Mouse (Mus musculus) ES-Bruce4 (cell line): Measurements from ENCODE around the gene Ninj2. TPM values are rescaled to one million over a fixed set of nuclear protein-coding genes. Genes with fewer than 3 reads are reported as not detected.
"Not testable (repeated sequence)": the region's sequence is repeated elsewhere in the genome, so short reads cannot be mapped to it uniquely, and the experiment has no call there.

Experiments used
- H3K27ac ChIP-seq: 2 replicates; pipeline ENCODE4 v1.5.1; 2012; ENCODE audit warnings: low read length, inconsistent platforms; ENCODE audit not compliant: insufficient read depth
- H3K27me3 ChIP-seq: 2 replicates; pipeline ENCODE4 v1.6.1; 2012; ENCODE audit warnings: mild to moderate bottlenecking, low read length, inconsistent platforms; ENCODE audit not compliant: control insufficient read depth, poor library complexity, insufficient read depth, severe bottlenecking
- H3K36me3 ChIP-seq: 2 replicates; pipeline ENCODE4 v1.6.1; 2012; ENCODE audit warnings: inconsistent platforms, mild to moderate bottlenecking, low read length, moderate library complexity; ENCODE audit not compliant: control insufficient read depth, poor library complexity, insufficient read depth, severe bottlenecking
- H3K4me1 ChIP-seq: one replicate; pipeline ENCODE4 v1.8.1; 2011; ENCODE audit warnings: low read length; ENCODE audit not compliant: control insufficient read depth, insufficient read depth
- H3K4me3 ChIP-seq: 2 replicates; pipeline ENCODE4 v1.5.1; 2011; ENCODE audit warnings: low read depth, mild to moderate bottlenecking, low read length
- H3K9ac ChIP-seq: 2 replicates; pipeline ENCODE4 v1.6.1; 2012; ENCODE audit warnings: low read depth, mild to moderate bottlenecking, inconsistent platforms; ENCODE audit not compliant: poor library complexity, severe bottlenecking
- H3K9me3 ChIP-seq: replicated peaks from 2 replicates; pipeline ENCODE4 v1.6.1; 2012; ENCODE audit warnings: mild to moderate bottlenecking, low read length, inconsistent platforms; ENCODE audit not compliant: control insufficient read depth, poor library complexity, insufficient read depth, severe bottlenecking
- CTCF ChIP-seq: IDR thresholded peaks from one replicate; pipeline ENCODE4 v1.8.1; 2011; ENCODE audit warnings: low read depth, low read length
- EP300 ChIP-seq: IDR thresholded peaks from 2 replicates; pipeline ENCODE4 v1.6.1; 2011; ENCODE audit warnings: low read depth, low read length; ENCODE audit not compliant: insufficient read depth
- POLR2A ChIP-seq: IDR thresholded peaks from one replicate; pipeline ENCODE4 v1.8.1; 2011; ENCODE audit warnings: low read length; ENCODE audit not compliant: insufficient read depth
- polyA plus RNA-seq: library from polyadenylated mRNA; stranded (reverse); fragments of >200 nt; gene quantifications from 2 replicates; pipeline ENCODE4 v1.2.4, GENCODE M21; 2011; ENCODE audit warnings: low read depth; ENCODE audit not compliant: missing spikeins, insufficient read depth, insufficient read length

Ninj2 gene
- polyA plus RNA-seq, 1 experiment, result 0.75 TPM

- Histone ChIP-seq H3K9me3 (no peaks in the 10 kb centered on the region), H3K9ac (no peak overlapping the region)
- TF ChIP-seq EP300, result no peak
- no peak for TF ChIP-seq POLR2A
- TF ChIP-seq CTCF, result no peak
Measured at GRCm38 (mm10) chr6:120081516-120081915, 11.6 kb upstream of the Ninj2 start.

DNA sequence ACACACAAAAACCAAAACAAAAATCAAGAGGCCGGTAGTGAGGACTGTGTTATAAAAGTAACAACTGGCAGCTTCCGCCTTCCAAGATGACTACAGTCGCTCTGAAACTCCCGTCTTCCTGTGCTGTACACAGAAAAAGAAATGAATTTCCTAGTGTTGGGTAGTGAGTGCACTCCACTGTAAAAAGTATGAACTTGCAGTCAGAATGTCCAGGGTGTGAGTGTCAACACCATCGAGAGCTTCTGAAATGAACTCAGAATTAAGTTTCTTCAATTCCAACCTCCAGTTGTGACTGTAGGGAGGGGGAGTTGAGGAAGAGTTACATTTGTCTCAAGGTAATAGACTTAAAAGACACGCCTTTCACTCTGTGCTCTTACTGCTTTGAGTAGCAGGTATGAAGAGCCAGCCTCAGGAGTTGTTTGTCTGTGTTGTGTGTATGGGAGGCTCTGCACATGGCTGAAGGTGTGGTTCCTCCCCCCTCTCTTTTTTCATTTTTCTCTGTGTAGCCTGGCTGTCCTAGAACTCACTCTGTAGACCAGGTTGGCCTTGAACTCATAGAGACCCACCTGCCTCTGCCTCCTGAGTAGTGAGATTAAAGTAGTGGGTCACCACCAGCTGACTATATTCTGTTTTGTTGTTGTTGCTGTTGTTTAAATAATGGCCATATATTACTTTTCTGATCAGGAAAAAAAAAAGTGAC lies 10.7 kb upstream of the Ninj2 start:
- H3K36me3 ChIP-seq, result no peaks in the 10 kb centered on the region
- no peak for TF ChIP-seq CTCF
- TF ChIP-seq POLR2A, result no peak
- TF ChIP-seq EP300, result no peak
- H3K9ac ChIP-seq, result no peak overlapping the region

More at GRCm38 (mm10) chr6:120081516-120081915, 11.6 kb upstream of the Ninj2 start:
- Histone ChIP-seq H3K36me3 (no peaks in the 10 kb centered on the region), H3K27me3 (no peaks in the 10 kb centered on the region), H3K4me3 (no peak overlapping the region), H3K4me1 (peaks cover 1% of the 10 kb centered on the region), H3K27ac (no peak overlapping the region)

DNA sequence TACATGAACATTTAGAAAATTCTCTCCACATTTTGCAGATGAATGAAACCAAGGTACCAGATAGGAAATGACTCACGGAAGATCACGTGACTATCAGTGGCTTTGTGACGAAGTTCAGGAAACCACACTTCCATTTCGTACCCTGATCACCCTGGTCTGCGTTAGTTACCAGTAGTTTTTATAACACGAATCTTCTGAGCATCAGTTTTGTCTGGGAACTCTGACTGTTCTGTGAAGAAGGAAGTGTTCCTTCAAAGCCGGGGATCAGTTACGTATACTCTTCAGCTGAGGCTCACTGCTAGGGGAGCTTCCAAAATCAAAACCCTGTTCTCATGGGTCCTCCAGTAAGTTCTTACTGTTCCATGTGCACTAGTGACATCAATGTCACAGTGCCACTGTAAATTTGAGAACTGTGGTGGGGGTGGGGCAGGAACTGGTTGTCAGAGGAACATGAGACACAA lies 10.2 kb upstream of the Ninj2 start:
- no peak for TF ChIP-seq POLR2A
- no peak for TF ChIP-seq CTCF
- TF ChIP-seq EP300, result no peak

More for the DNA sequence above, 10.7 kb upstream of the Ninj2 start:
- Histone ChIP-seq H3K27ac (no peak overlapping the region), H3K4me3 (no peak overlapping the region), H3K27me3 (no peaks in the 10 kb centered on the region), H3K9me3 (no peaks in the 10 kb centered on the region), H3K4me1 (peaks cover 1% of the 10 kb centered on the region)

DNA sequence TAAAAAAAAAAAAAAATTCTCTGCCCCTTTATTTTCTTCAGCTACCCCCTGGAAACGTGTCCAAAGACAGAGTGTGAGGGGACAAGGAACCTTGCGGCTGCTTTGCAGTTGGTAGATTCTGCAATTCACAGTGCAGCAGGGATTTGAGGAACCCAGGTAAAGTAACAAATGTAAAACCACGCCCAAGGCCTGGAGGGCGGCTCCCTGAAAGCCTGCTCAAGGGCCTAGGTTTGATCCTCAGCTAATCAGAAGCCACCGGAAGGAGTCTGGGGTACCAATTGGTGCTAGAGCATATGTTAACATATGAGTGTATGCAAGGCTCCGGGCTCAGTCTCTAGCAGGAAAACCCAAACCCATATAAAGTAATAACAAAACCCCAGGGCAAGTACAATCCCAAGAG lies 9.7 kb upstream of the Ninj2 start:
- TF ChIP-seq EP300, result no peak
- TF ChIP-seq POLR2A, result no peak
- no peak for TF ChIP-seq CTCF
- Histone ChIP-seq H3K9ac (0 out of 2 replicates have a peak overlapping the region, but pooled peaks have one; percentile 34), H3K4me1 (peaks cover 1% of the 10 kb centered on the region), H3K27ac (no peak overlapping the region), H3K36me3 (no peaks in the 10 kb centered on the region), H3K4me3 (no peak overlapping the region), H3K27me3 (no peaks in the 10 kb centered on the region), H3K9me3 (no peaks in the 10 kb centered on the region)

More for the DNA sequence above, 10.2 kb upstream of the Ninj2 start:
- H3K4me1 ChIP-seq, result peaks cover 1% of the 10 kb centered on the region
- no peak overlapping the region for H3K27ac ChIP-seq
- no peaks in the 10 kb centered on the region for H3K27me3 ChIP-seq
- 0 out of 2 replicates have a peak overlapping the region, but pooled peaks have one; percentile 34 for H3K9ac ChIP-seq
- H3K36me3 ChIP-seq, result no peaks in the 10 kb centered on the region
- no peak overlapping the region for H3K4me3 ChIP-seq
- no peaks in the 10 kb centered on the region for H3K9me3 ChIP-seq

- Histone ChIP-seq H3K9me3 (no peaks in the 10 kb centered on the region), H3K4me3 (no peak overlapping the region), H3K27ac (no peak overlapping the region), H3K36me3 (no peaks in the 10 kb centered on the region), H3K27me3 (no peaks in the 10 kb centered on the region), H3K9ac (no peak overlapping the region), H3K4me1 (no peaks in the 10 kb centered on the region)
- no peak for TF ChIP-seq EP300
- no peak for TF ChIP-seq CTCF
- no peak for TF ChIP-seq POLR2A
Measured at GRCm38 (mm10) chr6:120084983-120085382, 8.2 kb upstream of the Ninj2 start.

- Histone ChIP-seq H3K36me3 (no peaks in the 10 kb centered on the region), H3K9me3 (no peaks in the 10 kb centered on the region), H3K4me3 (no peak overlapping the region), H3K9ac (no peak overlapping the region), H3K4me1 (no peaks in the 10 kb centered on the region), H3K27ac (no peak overlapping the region), H3K27me3 (no peaks in the 10 kb centered on the region)
- TF ChIP-seq EP300, result no peak
- TF ChIP-seq CTCF, result no peak
- no peak for TF ChIP-seq POLR2A
Measured at GRCm38 (mm10) chr6:120085832-120086231, 7.3 kb upstream of the Ninj2 start.

- H3K4me3 ChIP-seq, H3K36me3 ChIP-seq, H3K27ac ChIP-seq, H3K9ac ChIP-seq, H3K27me3 ChIP-seq, H3K4me1 ChIP-seq, H3K9me3 ChIP-seq: not testable (repeated sequence)
Measured at GRCm38 (mm10) chr6:120087041-120087440, 6.1 kb upstream of the Ninj2 start.
